Mouse (Mus musculus): Measurements from ENCODE around the gene Cisd1. TPM values are rescaled to one million over a fixed set of nuclear protein-coding genes. Genes with fewer than 3 reads are reported as not detected.
A peak's percentile ranks its signal among the peaks of the same experiment; 100 is the strongest.

Gene Cisd1
- polyA plus RNA-seq, 1 experiment from 2014 or later = 158 TPM

- 12% methylated on average over 13 of the region's 13 CpGs for WGBS (ENCODE audit: insufficient replicate concordance)
- H3K4me3 ChIP-seq (ENCODE audit: low read depth, low read length) = peak overlapping the region; percentile 84
- no peaks in the 10 kb centered on the region for H3K27me3 ChIP-seq (ENCODE audit: control insufficient read depth, insufficient read depth, low read length)
- peak overlapping the region; percentile 94 for H3K4me2 ChIP-seq
- peaks cover 9% of the 10 kb centered on the region for H3K4me1 ChIP-seq (ENCODE audit: control insufficient read depth, insufficient read depth, low read length)
- H3K27ac ChIP-seq (ENCODE audit: low read depth, low read length) = peak overlapping the region; percentile 78
- no peaks in the 10 kb centered on the region for H3K36me3 ChIP-seq (ENCODE audit: control insufficient read depth, insufficient read depth, low read length)
- peak; percentile 3; the same call in 1 of the 2 replicates for ATAC-seq (replicated peaks; ENCODE audit: insufficient number of reproducible peaks, low FRiP score, low TSS enrichment)
- peak overlapping the region; percentile 86 for H3K9ac ChIP-seq (ENCODE audit: low read depth, low read length)
- no peaks in the 10 kb centered on the region for H3K9me3 ChIP-seq (replicated peaks; ENCODE audit: control insufficient read depth, low read length)
Measured at GRCm38 (mm10) chr10:71346722-71347508, 2.2 kb upstream of the Cisd1 start.

GRCm38 (mm10) chr10:71346106-71346505 is 1.4 kb upstream of the Cisd1 start:
- 59% methylated on average over 2 of the region's 2 CpGs for WGBS (ENCODE audit: insufficient replicate concordance)
- H3K9ac ChIP-seq (ENCODE audit: low read depth, low read length) = no peak overlapping the region
- no peak overlapping the region for H3K27ac ChIP-seq (ENCODE audit: low read depth, low read length)
- H3K27me3 ChIP-seq (ENCODE audit: control insufficient read depth, insufficient read depth, low read length) = no peaks in the 10 kb centered on the region
- peaks cover 9% of the 10 kb centered on the region for H3K4me1 ChIP-seq (ENCODE audit: control insufficient read depth, insufficient read depth, low read length)
- H3K9me3 ChIP-seq (replicated peaks; ENCODE audit: control insufficient read depth, low read length) = no peaks in the 10 kb centered on the region
- no peak overlapping the region for H3K4me3 ChIP-seq (ENCODE audit: low read depth, low read length)
- no peaks in the 10 kb centered on the region for H3K36me3 ChIP-seq (ENCODE audit: control insufficient read depth, insufficient read depth, low read length)
- no peak overlapping the region for H3K4me2 ChIP-seq
- no peak for ATAC-seq (replicated peaks; ENCODE audit: insufficient number of reproducible peaks, low FRiP score, low TSS enrichment)

DNA sequence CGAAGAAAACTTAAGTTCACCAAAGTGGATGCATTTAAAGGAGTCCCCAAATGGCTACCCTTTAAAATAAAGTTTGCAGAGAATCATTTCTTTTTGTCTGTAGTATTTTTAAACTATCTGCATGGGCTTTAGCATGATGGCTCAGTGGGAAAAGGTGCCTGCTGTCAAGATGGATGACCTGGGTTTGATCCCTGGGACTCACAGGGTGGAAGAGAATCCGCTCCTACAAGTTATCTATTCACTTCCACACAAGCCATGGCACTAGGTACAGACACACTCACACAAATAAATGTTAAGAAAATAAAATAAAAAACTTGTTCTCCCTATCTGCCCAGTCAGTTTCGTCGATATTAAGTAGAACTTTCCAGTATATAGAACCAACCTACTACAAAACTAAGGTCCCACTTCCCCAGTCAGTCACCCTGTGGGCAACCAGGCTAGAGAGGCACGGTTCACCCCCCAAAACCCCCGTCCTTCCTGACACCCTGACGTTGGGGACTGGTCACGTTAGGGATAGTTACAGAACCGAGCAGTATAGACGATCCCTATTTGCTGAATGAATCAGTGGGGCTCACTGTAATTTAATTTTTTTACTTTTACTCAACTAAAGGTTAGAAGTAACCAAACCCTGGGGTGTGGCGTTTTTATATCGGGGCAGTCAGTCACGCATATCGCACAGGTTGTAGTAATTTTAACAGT is 1.0 kb downstream of the Cisd1 start:
- WGBS (ENCODE audit: insufficient replicate concordance) = 27% methylated on average over 14 of the region's 14 CpGs
- Histone ChIP-seq H3K4me3 (ENCODE audit: low read depth, low read length) (peak overlapping the region; percentile 81), H3K4me1 (ENCODE audit: control insufficient read depth, insufficient read depth, low read length) (peaks cover 12% of the 10 kb centered on the region), H3K4me2 (peak overlapping the region; percentile 87), H3K27me3 (ENCODE audit: control insufficient read depth, insufficient read depth, low read length) (no peaks in the 10 kb centered on the region), H3K36me3 (ENCODE audit: control insufficient read depth, insufficient read depth, low read length) (no peaks in the 10 kb centered on the region), H3K9ac (ENCODE audit: low read depth, low read length) (peak overlapping the region; percentile 94), H3K9me3 (replicated peaks; ENCODE audit: control insufficient read depth, low read length) (no peaks in the 10 kb centered on the region), H3K27ac (ENCODE audit: low read depth, low read length) (no peak overlapping the region)
- no peak for ATAC-seq (replicated peaks; ENCODE audit: insufficient number of reproducible peaks, low FRiP score, low TSS enrichment)

- Histone ChIP-seq H3K9me3 (replicated peaks; ENCODE audit: control insufficient read depth, low read length) (no peaks in the 10 kb centered on the region), H3K4me2 (no peak overlapping the region), H3K9ac (ENCODE audit: low read depth, low read length) (no peak overlapping the region), H3K27ac (ENCODE audit: low read depth, low read length) (no peak overlapping the region), H3K27me3 (ENCODE audit: control insufficient read depth, insufficient read depth, low read length) (no peaks in the 10 kb centered on the region), H3K4me3 (ENCODE audit: low read depth, low read length) (no peak overlapping the region), H3K36me3 (ENCODE audit: control insufficient read depth, insufficient read depth, low read length) (no peaks in the 10 kb centered on the region), H3K4me1 (ENCODE audit: control insufficient read depth, insufficient read depth, low read length) (peaks cover 12% of the 10 kb centered on the region)
- no peak for ATAC-seq (replicated peaks; ENCODE audit: insufficient number of reproducible peaks, low FRiP score, low TSS enrichment)
- 88% methylated on average over 3 of the region's 3 CpGs for WGBS (ENCODE audit: insufficient replicate concordance)
Measured at GRCm38 (mm10) chr10:71343130-71343529, 1.6 kb downstream of the Cisd1 start.

DNA sequence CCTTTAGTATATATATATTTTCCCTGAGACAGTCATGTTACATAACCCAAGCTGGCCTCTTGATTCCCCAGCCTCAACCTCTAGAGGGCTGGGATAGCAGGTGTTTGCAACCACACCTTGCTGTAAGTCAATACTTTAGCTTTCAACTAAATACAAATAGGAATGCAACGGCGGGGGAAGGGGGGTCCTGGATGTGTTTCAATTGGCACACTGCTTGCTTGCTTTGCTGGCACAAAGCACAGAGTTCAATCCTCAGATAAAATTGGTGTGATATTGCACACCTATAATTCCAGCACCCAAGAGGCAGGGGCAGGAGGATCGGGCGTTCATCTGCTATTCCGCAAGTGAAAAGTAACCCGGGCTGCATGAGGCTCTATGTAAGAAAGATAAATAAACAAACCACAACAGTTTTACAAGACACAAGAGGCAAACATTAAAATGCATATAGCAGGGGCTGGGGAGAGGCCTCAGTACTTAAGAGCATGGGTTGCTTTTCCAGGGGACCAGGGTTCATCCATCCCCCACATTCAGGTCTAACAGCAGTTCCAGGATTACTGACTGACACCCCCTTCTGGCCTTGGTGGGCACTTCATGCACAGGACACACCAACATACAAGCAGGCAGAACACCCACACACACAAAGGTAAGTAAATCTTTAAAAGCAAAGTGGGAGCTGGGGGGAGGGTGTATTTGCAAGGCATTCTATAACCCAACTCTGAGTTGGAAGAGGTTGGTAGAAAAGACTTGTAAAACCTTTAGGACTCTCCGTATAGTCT is 2.5 kb downstream of the Cisd1 start:
- H3K4me1 ChIP-seq (ENCODE audit: control insufficient read depth, insufficient read depth, low read length) = peaks cover 12% of the 10 kb centered on the region
- H3K27ac ChIP-seq (ENCODE audit: low read depth, low read length) = no peak overlapping the region
- H3K9ac ChIP-seq (ENCODE audit: low read depth, low read length) = no peak overlapping the region
- H3K27me3 ChIP-seq (ENCODE audit: control insufficient read depth, insufficient read depth, low read length) = no peaks in the 10 kb centered on the region
- no peaks in the 10 kb centered on the region for H3K9me3 ChIP-seq (replicated peaks; ENCODE audit: control insufficient read depth, low read length)
- no peaks in the 10 kb centered on the region for H3K36me3 ChIP-seq (ENCODE audit: control insufficient read depth, insufficient read depth, low read length)
- H3K4me3 ChIP-seq (ENCODE audit: low read depth, low read length) = no peak overlapping the region
- no peak for ATAC-seq (replicated peaks; ENCODE audit: insufficient number of reproducible peaks, low FRiP score, low TSS enrichment)
- WGBS (ENCODE audit: insufficient replicate concordance) = 91% methylated on average over 7 of the region's 7 CpGs
- no peak overlapping the region for H3K4me2 ChIP-seq

GRCm38 (mm10) chr10:71341290-71341689 is 3.5 kb downstream of the Cisd1 start:
- WGBS (ENCODE audit: insufficient replicate concordance) = 94% methylated on average over 9 of the region's 9 CpGs
- Histone ChIP-seq H3K9me3 (replicated peaks; ENCODE audit: control insufficient read depth, low read length) (no peaks in the 10 kb centered on the region), H3K4me1 (ENCODE audit: control insufficient read depth, insufficient read depth, low read length) (peaks cover 12% of the 10 kb centered on the region), H3K9ac (ENCODE audit: low read depth, low read length) (no peak overlapping the region), H3K27me3 (ENCODE audit: control insufficient read depth, insufficient read depth, low read length) (no peaks in the 10 kb centered on the region), H3K27ac (ENCODE audit: low read depth, low read length) (no peak overlapping the region), H3K36me3 (ENCODE audit: control insufficient read depth, insufficient read depth, low read length) (no peaks in the 10 kb centered on the region), H3K4me3 (ENCODE audit: low read depth, low read length) (no peak overlapping the region), H3K4me2 (no peak overlapping the region)
- ATAC-seq (replicated peaks; ENCODE audit: insufficient number of reproducible peaks, low FRiP score, low TSS enrichment) = no peak

DNA sequence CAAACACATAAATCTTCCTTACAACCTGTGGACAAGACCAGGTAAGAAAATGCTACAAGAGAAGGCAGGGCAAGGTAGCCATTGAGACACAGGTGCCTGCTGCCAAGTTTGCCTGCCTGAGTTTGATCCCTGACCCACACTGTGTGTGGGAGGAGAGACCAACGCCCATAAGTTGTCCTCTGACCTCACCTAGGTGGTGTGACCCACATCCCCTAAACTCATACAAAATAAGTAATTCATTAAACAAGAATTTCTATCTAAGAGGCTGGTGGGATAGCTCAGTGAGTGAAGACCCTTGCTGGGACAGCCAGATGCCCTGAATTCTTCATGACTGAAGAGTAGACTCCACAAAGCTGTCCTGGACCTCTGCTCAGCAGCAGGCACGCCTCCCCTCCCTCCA is 4.6 kb downstream of the Cisd1 start:
- H3K4me3 ChIP-seq (ENCODE audit: low read depth, low read length) = no peak overlapping the region
- H3K9ac ChIP-seq (ENCODE audit: low read depth, low read length) = no peak overlapping the region
- WGBS (ENCODE audit: insufficient replicate concordance) = 89% methylated on average over 2 of the region's 2 CpGs
- no peaks in the 10 kb centered on the region for H3K9me3 ChIP-seq (replicated peaks; ENCODE audit: control insufficient read depth, low read length)
- H3K36me3 ChIP-seq (ENCODE audit: control insufficient read depth, insufficient read depth, low read length) = peaks cover 4% of the 10 kb centered on the region
- H3K27ac ChIP-seq (ENCODE audit: low read depth, low read length) = no peak overlapping the region
- H3K27me3 ChIP-seq (ENCODE audit: control insufficient read depth, insufficient read depth, low read length) = no peaks in the 10 kb centered on the region
- no peak overlapping the region for H3K4me2 ChIP-seq
- peaks cover 12% of the 10 kb centered on the region for H3K4me1 ChIP-seq (ENCODE audit: control insufficient read depth, insufficient read depth, low read length)
- ATAC-seq (replicated peaks; ENCODE audit: insufficient number of reproducible peaks, low FRiP score, low TSS enrichment) = no peak

- Histone ChIP-seq H3K4me1 (ENCODE audit: control insufficient read depth, insufficient read depth, low read length) (peaks cover 9% of the 10 kb centered on the region), H3K9me3 (replicated peaks; ENCODE audit: control insufficient read depth, low read length) (no peaks in the 10 kb centered on the region), H3K27me3 (ENCODE audit: control insufficient read depth, insufficient read depth, low read length) (no peaks in the 10 kb centered on the region), H3K4me2 (no peak overlapping the region), H3K9ac (ENCODE audit: low read depth, low read length) (no peak overlapping the region), H3K27ac (ENCODE audit: low read depth, low read length) (no peak overlapping the region), H3K36me3 (ENCODE audit: control insufficient read depth, insufficient read depth, low read length) (peaks cover 5% of the 10 kb centered on the region), H3K4me3 (ENCODE audit: low read depth, low read length) (no peak overlapping the region)
- 60% methylated on average over 4 of the region's 4 CpGs for WGBS (ENCODE audit: insufficient replicate concordance)
- ATAC-seq (replicated peaks; ENCODE audit: insufficient number of reproducible peaks, low FRiP score, low TSS enrichment) = no peak
Measured at GRCm38 (mm10) chr10:71339463-71339862, 5.3 kb downstream of the Cisd1 start.
